Mouse (Mus musculus) forelimb bud, embryonic 11.5 days (tissue): ENCODE data around the gene C77080.

Experiments used
- DNase-seq: peaks from one replicate; pipeline ENCODE4 v3.0.0-alpha.2; 2012; ENCODE audit warnings: low read depth, low spot score

C77080 gene

DNA sequence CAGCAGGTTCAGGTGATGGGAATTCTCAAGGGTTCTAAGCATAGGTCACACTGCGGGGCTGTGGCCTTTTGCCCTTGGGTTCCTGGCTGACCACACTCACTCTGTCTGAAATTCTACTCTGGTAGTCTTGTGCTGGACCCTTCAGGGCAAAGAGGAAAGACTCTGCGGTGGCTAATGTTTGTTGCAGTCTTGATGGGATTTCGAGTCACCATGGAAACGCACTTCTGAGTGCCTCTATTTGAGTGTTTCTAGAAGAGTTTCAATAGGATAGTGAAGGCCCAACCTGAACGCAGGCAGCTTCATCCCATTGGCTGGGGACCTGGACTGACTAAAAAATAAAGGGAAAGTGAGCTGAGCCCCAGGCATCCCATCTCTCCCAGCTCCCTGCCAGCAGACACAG lies 5.6 kb upstream of the C77080 start:
- no peak for DNase-seq

DNA sequence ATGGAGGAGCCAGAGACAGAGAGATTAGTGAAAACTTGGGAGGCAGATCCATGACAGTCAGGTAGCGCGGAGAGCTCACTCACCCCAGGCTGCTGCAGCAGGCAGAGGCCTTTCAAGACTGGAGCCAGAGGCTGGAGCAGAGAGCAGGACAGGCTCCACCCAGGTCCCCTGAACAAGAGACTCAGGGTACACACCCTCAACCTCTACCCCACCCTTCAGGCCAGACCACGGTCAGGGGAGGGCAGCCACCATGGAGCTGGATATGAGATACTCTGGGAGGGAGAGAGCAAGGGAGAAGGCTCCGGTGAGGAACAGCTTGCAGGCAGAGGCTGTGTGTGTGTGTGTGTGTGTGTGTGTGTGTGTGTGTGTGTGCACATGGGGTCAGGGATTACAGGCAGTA lies 5.0 kb upstream of the C77080 start:
- no peak for DNase-seq

DNA sequence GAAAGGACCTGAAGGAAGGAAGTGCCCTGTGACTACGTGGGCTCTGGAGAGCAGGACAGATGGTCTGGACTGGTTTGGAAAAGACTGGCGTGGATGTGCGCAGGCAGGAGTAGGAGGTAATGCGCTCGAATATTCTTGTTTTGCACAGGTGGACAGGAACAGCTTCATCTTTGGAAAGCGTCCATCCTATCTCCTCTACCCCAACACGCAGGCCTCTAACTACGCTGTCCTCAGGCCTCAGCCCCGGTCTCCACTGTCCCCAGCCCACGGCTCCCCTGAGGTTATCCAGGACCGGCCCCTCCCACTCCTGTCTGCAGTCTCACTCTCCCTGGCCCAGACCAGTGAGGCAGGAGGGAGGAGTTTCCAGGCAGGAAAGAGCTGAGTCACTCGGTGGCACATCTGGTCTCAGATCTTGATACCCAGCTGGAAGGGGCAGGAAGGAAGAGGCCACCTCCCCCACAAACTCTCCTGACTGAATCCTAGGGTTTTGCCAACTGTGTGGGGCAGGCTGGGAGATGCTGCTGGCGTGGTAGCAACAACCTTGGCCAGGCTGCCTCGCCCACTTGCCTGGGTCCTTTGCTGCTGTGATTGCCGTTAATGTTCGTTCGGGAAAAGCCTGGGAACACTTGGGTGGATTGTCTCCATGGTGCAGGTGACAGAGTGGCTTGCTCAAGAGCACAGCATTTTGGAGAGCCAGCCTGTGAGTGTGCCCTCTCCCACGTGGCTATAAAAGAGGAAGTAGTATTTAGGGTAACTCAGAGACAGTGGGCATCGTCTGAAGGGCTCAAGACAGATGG lies 2.2 kb upstream of the C77080 start:
- DNase-seq: peak; percentile 67

DNA sequence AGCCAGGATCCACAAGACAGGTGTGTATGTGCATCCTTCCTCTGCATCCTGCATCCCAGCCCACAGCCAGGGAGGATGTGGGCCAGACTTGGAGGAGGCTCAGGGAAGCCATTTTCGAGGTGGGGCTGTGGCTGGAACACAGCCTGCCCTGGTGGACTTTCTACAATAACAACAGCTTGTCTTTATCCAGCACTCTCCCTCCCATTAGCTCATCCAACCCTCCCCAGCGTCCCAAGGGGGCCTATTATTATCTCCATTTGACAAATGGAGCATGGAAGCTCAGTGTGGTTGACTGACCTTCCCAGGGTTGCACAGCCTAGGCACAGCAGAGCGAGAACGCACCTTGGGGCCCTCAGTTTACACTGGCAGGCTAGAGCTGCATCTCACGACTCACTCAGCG lies 526 bp downstream of the C77080 start:
- no peak for DNase-seq

DNA sequence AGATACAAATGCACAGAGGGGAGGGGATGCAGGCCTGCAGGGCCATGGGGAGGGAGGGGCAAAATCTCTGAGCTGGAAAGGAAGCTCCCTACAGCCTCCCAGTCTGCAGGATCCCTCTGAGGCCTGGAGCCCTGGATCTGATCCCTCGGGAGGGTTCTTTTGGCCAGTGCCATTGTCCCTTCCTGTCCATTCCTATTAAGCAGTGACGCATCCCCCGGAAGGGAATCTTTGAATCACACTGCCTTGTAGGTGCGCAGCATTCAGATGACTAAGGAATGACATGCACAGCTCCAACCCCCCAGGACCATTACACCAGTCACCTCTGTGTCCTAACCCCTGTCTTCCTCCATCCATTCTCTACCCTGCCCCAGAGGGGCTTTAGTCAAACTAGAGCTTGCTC lies 2.1 kb downstream of the C77080 start:
- no peak for DNase-seq

DNA sequence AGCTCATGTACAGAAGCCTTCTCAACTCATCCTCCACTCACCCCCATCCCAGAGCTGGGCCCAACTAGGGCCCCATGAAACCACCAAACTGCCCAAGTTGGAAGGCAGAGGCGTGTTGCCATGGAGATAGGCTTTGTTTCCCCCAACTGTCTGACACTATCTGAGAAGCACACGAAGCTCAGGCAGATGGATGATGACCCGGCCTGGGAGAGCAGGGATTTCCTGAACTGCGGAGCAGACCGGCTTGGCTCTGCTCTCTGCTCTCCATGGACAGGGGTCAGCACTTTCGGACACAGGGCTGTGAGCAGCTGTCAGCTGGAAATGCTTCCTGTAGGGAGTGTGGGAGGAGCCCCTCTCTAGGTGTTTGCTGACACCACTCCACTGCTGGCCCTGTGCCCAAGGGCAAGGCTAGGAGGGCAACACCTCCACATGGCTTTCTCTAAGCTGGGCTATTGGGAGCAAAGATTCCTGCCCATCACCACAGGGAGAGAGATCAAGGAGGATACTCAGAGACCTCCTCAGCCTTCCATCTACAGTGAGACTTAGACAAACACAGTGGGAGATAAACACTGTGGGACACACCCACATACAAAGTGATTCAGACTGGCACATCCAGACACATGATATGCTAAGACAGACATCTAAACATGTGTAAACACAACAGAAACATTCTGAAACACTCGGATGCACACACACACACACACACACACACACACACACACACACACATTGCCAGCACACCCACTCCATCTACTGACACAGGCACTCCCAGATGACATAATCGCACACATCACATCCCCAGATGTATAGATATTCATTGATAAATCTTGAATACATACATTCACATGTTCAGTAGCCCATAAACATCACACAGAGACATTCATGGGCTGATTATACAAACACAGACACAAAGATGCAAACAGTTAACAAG lies 4.5 kb downstream of the C77080 start:
- no peak for DNase-seq

DNA sequence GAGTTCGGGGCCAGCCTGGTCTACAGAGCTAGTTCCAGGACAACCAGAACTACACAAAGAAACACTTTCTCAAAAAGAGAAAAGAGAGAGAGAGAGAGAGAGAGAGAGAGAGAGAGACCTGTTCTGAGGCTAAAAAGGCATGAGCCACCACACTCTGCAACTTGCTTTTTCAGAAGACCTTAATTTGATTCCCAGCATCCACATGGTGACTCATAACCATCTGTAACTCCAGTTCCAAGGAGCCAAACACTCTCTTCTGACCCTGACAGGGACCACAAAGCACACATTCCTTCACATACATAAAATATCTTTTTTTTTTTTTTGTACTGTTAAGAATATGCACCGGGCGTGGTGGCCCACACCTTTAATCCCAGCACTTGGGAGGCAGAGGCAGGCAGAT lies 6.6 kb downstream of the C77080 start:
- no peak for DNase-seq

DNA sequence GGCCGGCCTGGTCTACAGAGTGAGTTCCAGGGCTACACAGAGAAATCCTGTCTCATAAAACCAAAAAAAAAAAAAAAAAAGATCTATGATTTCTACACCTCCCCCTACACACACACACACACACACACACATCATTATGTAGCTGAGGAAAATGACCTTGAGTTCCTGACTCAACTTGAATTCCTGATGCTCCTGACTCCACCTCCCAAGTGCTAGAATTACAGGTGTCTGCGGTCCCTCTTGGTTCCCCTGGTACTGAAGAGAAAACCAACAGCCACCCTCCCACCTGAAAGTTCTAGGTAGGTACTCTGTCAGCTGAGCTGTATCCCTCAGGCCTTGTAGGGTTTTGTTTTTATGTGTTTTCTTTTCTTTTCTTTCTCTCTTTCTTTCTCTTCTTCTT lies 8.7 kb downstream of the C77080 start:
- DNase-seq: no peak

DNA sequence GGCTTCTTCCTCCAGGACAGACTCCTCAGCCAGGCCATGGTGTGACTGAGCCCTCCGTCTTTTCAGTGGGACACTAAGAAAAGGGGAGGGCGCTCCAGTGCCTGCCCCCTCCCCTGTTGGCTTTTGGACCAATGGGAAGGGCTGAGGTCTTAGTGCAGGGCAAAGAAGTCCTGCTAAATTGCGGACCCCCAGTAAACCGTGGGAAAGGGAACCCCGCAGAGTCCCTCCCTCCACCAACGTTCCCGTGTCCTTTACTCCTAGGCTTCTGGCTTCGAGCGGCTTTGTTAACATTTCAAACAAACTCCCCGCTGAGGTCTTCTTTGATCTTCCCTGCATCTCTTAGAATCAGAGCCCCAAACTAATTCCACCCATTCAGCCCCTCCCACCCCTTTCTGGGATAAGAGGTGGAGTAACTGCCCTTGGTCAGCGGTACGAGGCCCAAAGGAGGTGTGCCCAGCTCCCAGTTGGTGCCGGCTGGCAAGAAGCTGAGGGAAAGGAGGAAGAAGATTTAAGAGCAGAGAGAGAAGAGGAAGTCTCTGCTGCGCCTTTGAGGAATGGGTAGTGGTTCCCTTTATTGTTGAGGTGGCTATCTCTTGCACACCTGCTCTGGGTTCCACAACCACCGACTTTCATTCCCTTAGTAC lies 9.6 kb downstream of the C77080 start:
- DNase-seq: no peak

DNA sequence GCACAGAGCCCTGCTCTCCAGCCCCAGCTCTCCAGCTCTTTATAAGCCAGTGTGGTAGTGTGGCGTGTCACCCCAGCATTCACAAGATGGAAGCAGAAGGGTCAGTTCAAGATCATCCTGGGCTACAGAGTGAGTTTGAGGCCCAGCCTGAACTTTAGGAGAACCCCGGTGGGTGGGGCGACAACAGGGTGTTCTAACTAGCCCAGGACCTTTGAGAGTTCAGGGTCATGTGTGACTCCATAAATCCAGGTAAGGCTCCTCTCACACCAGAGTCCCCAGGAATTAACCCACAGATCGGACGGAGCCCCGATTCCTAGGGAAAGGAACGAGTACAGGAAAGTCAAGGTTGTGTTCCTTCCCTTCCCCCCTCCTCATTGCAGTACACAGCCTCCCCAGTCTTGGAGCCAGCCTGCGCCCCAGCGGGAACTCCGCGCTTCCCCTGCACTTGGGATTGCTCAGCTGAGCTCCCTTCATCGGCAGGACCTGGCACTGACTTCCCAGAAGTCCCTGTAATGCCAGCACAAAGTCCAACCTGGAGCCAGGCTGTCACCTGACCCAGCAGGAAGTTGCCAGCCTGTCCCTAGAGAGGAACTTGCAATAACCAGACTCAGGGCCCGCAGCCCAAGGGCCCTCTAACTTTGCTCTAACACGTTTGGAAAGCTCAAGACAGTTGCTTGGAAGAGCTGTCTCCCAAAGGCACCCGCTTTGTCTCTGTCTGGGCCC lies 10.3 kb downstream of the C77080 start:
- no peak for DNase-seq

DNA sequence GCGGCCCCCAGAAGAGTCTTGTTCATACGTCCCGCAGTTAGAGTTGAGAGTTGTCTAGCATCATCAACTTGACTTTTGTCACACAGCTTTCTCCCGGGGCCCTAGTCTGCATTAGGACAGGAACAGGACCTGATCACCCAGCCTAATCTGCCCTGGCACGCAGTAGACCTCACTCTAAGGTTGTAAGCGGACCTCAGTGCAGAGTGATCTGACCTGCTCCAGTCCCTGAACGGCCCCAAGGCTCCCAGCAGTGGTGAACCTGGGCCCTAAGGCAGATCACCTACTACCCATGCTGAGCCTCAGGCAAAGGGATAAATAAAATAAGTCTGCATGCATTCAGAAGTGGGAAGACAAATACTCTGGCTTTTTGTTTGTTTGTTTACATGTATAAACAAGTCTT lies 11.9 kb downstream of the C77080 start:
- no peak for DNase-seq

DNA sequence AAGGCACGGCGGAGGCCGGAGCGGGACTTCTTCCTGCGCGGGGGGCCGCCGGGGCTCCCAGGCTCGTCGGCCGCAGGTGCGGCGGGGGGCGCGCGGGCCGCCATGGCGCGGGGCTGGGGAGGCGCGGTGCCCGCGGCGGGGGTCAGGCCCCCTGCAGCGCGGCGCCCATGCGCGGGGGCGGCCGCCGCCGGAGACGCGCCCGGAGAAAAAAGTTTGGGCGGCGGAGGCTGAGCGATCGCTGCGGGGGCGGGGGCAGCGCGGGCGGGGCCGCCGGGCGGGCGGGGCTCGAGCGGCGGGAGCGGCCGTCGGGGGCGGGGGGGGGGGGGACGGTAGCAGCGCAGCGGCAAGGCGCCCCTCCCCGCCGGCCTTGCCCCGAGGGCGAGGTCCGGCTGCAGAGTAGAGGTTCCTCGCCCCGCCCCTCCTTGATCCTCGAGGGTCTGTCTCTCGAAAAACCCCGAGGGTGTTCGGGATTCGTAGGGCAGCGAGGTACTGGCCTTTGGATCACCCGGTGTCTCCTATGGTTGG lies 12.9 kb downstream of the C77080 start:
- no peak for DNase-seq

DNA sequence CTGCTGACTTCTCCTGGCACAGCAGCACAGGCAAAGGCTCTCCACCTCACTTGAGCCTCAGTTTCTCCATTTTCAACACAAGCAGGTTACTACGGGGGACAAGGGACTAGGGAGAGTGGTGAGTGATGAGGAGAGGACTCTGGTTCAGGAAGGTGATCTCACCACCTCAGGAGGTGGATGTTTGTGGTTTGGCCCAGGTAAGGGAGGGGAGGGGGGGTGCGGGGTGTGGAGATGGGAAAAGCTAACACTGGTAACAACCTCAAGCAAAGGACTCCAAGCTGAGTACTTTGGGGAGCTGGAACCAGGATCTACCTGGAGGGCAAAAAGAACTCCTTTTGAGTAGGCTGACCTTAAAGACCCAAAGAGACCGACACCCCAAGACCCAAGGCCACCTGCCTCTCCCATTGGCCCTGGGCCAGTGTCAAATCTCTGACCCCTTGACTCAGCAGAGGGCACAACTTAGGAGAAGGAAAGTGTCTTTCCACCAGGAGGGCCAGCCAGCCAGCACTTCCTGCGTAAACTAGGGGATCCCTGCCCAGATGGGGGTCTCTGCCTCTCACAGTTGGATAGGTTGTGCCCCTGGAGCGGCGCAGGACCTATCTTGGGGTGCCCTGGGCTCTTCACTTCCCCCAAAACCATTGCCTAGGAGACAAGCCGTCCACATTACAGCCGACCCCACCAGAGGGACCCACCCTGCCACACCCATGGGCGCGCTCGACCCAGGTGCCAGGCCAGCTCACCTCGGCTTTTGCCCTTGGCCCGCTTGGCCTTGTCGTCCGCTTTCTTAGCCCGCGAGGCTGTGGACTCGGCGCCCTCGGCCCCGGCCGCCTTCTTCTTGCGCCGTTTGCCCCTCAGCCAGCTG lies 13.6 kb downstream of the C77080 start:
- DNase-seq: no peak

DNA sequence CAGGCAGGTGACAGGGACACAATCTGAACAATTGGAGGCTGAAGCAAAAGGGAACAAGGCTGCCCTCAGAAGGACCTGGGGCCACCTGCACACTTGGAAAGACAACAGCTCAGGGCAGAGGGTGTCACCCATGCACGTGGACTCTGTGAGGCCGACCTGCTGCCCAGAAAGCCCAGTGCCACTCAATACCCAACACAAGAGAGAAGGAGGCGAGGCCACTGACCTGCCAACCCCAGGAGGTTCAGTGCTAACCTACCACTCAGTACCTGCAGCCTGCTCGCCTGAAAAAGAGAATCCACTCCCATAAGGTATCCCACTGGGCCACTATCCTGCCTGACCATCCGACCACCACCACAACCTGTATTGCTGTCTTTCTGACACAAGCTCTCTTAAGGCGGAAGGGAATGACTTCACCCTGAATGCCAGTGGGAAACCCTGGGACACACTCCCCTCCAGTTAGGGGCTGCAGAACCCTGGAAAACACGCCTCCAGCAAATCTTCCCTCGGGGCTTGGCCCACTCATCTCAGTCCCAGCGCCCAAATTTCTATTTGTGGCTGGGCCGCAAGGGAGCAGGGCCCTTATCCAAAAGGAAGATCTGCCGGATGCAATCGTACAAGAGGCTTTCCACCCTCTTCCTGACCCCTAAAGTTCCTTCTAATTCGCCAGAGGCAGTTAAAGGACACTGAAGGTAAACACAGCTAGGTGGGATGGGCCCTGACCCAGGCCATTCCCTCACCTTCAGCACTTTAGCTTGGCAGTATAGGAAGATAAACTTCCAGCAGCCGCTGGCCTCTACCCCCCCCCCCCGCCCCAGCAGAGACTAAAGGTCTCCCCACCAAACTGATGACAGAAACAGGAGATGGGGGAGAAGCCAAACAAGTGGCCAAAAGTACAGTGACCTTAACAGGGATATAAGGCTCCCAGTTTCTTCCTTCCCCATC lies 14.6 kb downstream of the C77080 start:
- DNase-seq: no peak

DNA sequence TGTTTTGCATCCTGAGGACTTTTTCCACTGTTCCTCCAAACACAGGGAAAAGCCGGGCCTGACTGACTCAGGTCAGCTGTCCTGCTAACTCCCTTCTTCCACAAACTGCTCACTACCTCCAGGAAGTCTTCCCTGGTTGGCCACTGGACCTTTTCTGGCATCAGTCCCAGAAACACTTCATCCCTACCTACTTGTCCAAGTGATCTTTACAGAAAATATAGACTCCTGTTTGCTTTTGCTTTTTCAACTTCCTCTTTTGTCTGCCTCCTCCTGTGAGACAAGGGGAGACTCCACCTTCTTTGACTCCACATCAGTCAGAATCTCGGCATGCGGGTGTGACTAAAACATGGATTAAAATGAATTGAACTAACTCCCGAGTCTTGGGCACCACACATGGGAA lies 16.4 kb downstream of the C77080 start:
- DNase-seq: no peak

DNA sequence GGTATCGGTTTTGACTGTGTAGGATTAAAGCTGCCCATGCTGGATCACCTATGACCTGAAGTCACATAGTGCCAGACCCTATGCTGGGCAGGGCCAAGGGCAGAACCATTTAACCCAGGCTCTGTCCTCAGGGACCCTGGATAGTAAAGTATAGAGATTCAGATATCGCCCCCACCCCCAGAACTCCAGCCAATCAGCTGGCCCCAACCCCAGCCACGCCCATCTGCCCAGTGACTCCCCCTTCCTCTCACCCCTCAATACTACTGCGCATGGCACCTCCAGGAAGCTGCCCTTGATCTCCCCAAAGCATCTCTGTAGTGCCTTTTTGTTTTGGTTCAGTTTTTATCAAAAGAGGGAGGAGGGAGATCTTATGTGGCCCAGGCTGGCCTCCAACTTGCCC lies 18.4 kb downstream of the C77080 start:
- no peak for DNase-seq

DNA sequence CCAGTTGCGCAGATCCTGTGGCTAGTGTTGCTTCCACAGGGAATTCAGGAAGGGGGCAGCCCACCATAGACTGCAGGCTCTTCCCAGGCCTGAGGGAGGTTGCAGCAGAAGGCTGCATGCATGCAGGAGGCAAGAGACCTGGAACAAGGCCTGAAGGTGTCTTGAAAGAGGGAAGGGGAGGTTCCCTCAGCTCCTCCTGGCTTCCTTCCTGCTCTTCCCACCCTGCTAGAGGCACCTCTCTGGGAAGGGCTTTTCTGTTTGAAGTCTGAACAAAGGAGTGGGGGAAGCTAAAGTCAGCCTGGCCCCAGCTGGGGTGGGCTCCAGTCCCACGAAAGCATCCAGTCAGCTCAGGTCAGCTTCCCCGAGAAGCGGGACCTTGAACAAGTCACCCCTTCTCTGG lies 18.9 kb downstream of the C77080 start:
- no peak for DNase-seq

DNA sequence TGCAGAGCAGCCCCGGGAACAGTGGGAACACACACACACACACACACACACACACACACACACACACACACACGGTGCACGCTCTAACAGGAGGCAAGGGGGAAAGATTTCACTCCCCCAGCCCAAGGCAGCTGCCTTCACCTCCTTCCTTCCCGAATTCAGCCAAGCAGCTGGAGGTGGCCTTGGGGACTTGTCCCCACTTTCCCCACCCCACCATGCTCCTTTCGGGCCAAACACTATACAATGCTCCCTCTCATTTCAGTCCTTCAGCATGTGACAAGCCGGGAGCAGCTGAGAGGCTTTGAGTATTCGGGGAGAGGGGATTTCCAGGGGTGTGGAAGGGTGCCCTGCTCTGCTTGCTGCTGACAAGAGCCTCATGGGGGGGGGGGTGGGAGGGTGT lies 19.3 kb downstream of the C77080 start:
- DNase-seq: no peak

DNA sequence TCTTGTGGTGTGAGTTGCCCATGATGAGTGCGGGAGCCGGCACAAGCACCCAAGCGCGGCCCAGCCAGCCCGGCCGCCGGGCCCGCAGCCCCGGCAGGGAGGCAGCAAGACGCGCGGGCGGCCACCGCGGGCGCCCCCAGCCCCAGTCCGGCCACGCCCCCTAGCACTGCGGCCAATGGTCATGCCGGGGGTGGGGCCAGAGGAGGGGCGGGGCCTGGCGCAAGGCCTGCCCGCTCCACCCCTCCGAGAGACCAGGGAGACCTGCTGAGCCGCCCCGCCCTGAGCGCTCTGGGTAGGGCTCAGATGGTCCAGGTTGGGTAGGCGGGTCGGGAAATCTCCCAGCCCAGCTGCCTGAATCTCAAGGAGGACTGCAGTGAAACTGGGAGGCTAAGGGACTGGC lies 22.1 kb downstream of the C77080 start:
- peak; percentile 74 for DNase-seq
